Mouse (Mus musculus): ENCODE results near the gene Samhd1.
"Not testable (repeated sequence)": the region's sequence is repeated elsewhere in the genome, so short reads cannot be mapped to it uniquely, and the experiment has no call there.

GRCm38 (mm10) chr2:157165312-157166224 lies 30.5 kb upstream of the Samhd1 start:
- not testable (repeated sequence) for TF ChIP-seq CTCF, EP300 (IDR thresholded peaks at IDR 0.05; ENCODE audit: low read depth)

All from heart, postnatal 0 days (tissue).